Mouse (Mus musculus) heart, adult 10 weeks (tissue): ENCODE measurements around the gene Furin. TPM values are rescaled to one million over a fixed set of nuclear protein-coding genes. Genes with fewer than 3 reads are reported as not detected.

Source experiments
- polyA plus RNA-seq: library from polyadenylated mRNA; stranded (reverse); fragments of 350-450 nt; fragmentation: Illumina TruSeq; extraction: RNeasy Lipid Tissue Mini Kit (QIAGEN cat#74804); gene quantifications from one replicate; pipeline ENCODE4 v1.2.3, GENCODE M21; 2014; ENCODE audit warnings: low read depth, low replicate concordance

The Furin gene
- 59.3 TPM for polyA plus RNA-seq

DNA sequence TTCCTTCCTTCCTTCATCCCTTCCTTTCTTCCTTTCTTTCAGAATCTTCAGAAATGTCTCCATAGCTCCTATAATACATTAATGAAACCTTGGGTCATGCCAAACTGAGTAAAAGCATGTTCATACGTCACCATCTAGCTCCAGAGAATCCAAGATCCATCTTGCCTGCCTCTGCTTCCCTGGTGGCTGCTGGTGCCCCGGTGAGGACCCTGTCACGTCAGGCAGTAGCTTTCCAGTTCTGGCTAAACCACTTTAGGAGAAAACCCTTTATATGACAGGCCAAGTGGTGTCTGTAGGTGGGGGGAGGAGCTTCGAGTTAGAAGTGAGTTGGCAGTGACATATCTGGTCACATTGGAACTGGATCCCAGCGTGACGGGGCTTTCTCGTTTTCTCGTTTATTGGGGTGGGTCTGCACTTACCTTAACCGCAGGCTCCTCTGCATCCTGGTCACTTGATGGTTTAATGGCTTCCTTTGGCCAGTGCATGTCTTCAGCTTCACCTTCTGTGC, at the start of gene Furin:
Gene Furin, minus strand, starts transcription at position 249 of the 508 bp plus-strand sequence.

GRCm38 (mm10) chr7:80387633-80388543, 17.3 kb downstream of the Furin start, which contains the start of gene Fes:
Gene Fes (minus strand): TSS chr7:80387946.

DNA sequence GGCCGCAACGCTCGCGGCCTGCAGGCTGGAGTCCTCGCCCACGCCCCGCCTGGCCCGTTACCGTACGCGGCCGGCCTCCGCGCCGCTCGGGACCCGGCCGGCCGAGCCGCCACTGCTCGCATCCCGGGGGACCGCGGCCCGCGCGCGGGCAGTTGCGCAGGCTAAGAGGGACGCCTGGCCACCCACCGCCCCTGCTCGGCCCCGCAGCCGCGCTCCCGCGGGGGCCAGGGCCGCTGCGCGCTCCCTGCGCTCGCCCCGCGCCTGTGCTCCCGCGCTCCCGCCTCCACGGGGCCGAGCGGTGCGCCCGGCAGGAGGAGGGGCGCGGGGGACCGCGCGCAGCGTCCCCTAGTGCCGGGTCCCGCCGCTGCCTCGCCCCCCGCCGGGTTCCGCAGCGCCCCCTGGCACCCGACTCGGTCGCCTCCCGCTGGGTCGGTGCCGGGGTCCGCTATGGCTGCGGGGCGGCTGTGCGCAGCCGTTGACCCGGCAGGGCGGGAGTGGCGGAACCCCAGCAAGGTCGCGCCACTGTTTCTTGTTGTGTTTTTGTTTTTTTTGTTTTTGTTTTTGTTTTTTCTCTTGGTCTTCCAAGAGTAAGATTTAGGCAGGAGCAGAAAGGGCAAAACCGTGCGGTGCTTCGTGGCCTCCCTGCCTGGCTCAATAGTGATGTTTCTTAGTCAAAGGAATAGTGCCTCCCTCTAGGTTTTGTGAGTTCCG, 34.0 kb downstream of the Furin start, which contains the start of gene Man2a2:
Gene Man2a2, minus strand, starts transcription at position 335 of the 711 bp plus-strand sequence.

DNA sequence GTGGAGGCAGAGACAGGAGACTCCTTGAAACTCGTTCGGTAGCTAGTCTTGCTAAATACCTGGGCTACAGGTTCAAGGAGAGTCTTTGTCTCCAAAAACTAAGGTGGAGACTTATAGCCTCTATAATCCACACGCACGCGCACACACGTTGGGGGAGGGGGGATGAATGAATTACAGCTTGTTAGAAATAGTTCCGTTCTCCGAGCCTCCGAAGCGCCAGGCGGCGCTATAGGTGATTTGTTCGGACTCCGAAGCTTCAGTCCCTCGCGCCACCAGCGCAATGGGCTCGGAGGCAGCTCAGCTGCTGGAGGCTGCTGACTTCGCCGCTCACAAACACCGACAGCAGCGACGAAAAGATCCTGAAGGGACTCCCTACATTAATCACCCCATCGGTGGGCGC, 62.4 kb downstream of the Furin start, which contains the start of gene Hddc3:
Gene Hddc3, plus strand, starts transcription at position 247 of the 400 bp plus-strand sequence.

GRCm38 (mm10) chr7:80340793-80341192, 64.4 kb downstream of the Furin start, which contains the start of gene Unc45a:
Gene Unc45a (minus strand): TSS chr7:80341005.

Other genes starting within 250 kb of the Furin start
- 6.7 TPM for gene Sema4b, start 218.6 kb downstream of the Furin start, polyA plus RNA-seq
- 18.0 TPM for gene Cib1, start 172.6 kb downstream of the Furin start, polyA plus RNA-seq
- 0.73 TPM for gene Gdpgp1, start 172.6 kb downstream of the Furin start, polyA plus RNA-seq
- 0.47 TPM for gene Ttll13, start 159.1 kb downstream of the Furin start, polyA plus RNA-seq
- gene Ngrn, start 144.2 kb downstream of the Furin start, polyA plus RNA-seq = 35.1 TPM
- gene Vps33b, start 135.8 kb downstream of the Furin start, polyA plus RNA-seq = 4.5 TPM
- gene Prc1, start 111.0 kb downstream of the Furin start, polyA plus RNA-seq = 0.45 TPM
- 9.5 TPM for gene Rccd1, start 81.0 kb downstream of the Furin start, polyA plus RNA-seq
- 15.6 TPM for gene Unc45a, start 64.4 kb downstream of the Furin start, polyA plus RNA-seq
- 22.8 TPM for gene Hddc3, start 62.3 kb downstream of the Furin start, polyA plus RNA-seq
- gene Man2a2, start 34.1 kb downstream of the Furin start, polyA plus RNA-seq = 44.8 TPM
- gene Fes, start 17.5 kb downstream of the Furin start, polyA plus RNA-seq = 9.1 TPM
- 2.0 TPM for gene Blm, start 129.7 kb upstream of the Furin start, polyA plus RNA-seq